Mouse (Mus musculus): ENCODE results near the gene Arhgap10. TPM values are rescaled to one million over a fixed set of nuclear protein-coding genes. Genes with fewer than 3 reads are reported as not detected.

The Arhgap10 gene
- total and polyA plus RNA-seq, 3 experiments = 2.7 to 5.9 (median 4.8) TPM

DNA sequence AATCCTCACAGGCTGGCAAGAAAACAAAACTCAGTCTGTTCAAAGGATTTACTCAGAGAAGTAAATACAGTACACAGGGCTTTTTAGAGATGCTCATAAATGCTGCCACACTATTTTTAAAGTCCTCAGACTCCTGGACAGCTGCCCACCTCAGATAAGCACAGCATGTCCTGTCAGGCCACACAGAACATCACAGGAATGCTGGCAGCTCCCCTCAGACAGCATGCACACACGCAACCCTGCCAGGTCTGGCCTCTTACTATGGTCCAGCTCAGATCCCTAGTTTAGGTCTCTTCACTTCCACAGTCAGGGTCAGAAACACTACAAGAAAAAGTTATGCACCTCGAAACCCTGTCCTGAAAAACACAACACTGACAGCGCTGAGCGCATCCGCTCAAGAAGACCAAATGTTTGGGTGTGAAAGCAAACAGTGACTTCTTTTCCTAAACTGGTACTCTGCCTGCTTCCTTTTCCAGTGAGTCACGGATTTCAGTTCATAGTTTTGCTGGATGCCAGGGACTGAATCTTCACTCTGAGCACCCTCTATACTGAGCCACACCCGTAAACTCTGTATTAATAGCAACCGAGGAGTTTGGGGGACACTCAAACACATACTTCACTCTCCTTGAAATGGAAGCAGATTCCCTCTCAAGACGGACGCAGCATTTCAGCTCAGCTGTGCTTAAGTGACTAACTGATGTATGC, 73.4 kb downstream of the Arhgap10 start:
- Histone ChIP-seq H3K27ac (ENCODE audit: insufficient read depth, low read depth) (no peak overlapping the region), H3K79me2 (replicated peaks; ENCODE audit: control insufficient read depth, extremely low read depth, insufficient read depth, poor library complexity, severe bottlenecking) (no peaks in the 10 kb centered on the region), H3K4me3 (replicated peaks in 1 of 3; ENCODE audit: low read depth in 2 of 3, low read length in 2 of 3, poor library complexity in 1 of 3) (no peak overlapping the region), H3K4me2 (ENCODE audit: insufficient read depth, low read depth, poor library complexity, severe bottlenecking) (no peak overlapping the region), H3K27me3 (replicated peaks) (no peaks in the 10 kb centered on the region), H3K9me3 (replicated peaks; ENCODE audit: low read length) (no peaks in the 10 kb centered on the region), H3K4me1 (ENCODE audit: control insufficient read depth in 1 of 2, insufficient read depth in 2 of 2) (peaks cover 0 to 6% of the 10 kb centered on the region in 2 experiments; a peak in 2 of 4 replicates), H3K36me3 (replicated peaks in 1 of 2; ENCODE audit: control insufficient read depth in 1 of 2, insufficient read depth in 1 of 2, low read length in 1 of 2) (no peaks in the 10 kb centered on the region), H3K9ac (ENCODE audit: insufficient read depth, low read depth) (no peak overlapping the region)
- in situ Hi-C loops (cut with MboI; ENCODE audit: low pct_ligation_motif_present, low pct_unique_long_range_greater_than_20kb, low sequenced_read_pairs) (no loop called here), dilution Hi-C loops (cut with MboI; ENCODE audit: extremely low pct_ligation_motif_present, extremely low pct_unique_long_range_greater_than_20kb, low sequenced_read_pairs) (no loop called here)
- DNase-seq (ENCODE audit: extremely low read depth) = no peak
- TF ChIP-seq RAD21 (IDR thresholded peaks at IDR 0.05; ENCODE audit: low read depth, low read length) (no peak), CHD1 (IDR thresholded peaks at IDR 0.05; ENCODE audit: low read depth, low read length) (no peak), POLR2A (IDR thresholded peaks at IDR 0.05; ENCODE audit: low read depth, low read length) (no peak), USF1 (IDR thresholded peaks at IDR 0.05; ENCODE audit: low read depth, low read length) (no peak), MYC (IDR thresholded peaks at IDR 0.05; ENCODE audit: low read depth, low read length) (no peak), CHD2 (IDR thresholded peaks at IDR 0.05; ENCODE audit: low read length) (no peak), ZC3H11A (IDR thresholded peaks at IDR 0.05; ENCODE audit: low read depth, low read length) (no peak), UBTF (IDR thresholded peaks at IDR 0.05; ENCODE audit: low read depth, low read length) (no peak), TBP (conservative IDR thresholded peaks at IDR 0.05; ENCODE audit: low read depth, low read length) (no peak), IRF4 (IDR thresholded peaks at IDR 0.05; ENCODE audit: low read depth, low read length) (no peak), SIN3A (IDR thresholded peaks at IDR 0.05; ENCODE audit: low read length) (no peak), MAFK (IDR thresholded peaks at IDR 0.05; ENCODE audit: insufficient replicate concordance, low read length) (no peak), NELFE (IDR thresholded peaks at IDR 0.05; ENCODE audit: low read depth, low read length) (no peak), EP300 (IDR thresholded peaks at IDR 0.05; ENCODE audit: low read length) (no peak), TCF12 (IDR thresholded peaks at IDR 0.05; ENCODE audit: low read depth, low read length) (no peak)

GRCm38 (mm10) chr8:77442452-77442851, 75.3 kb downstream of the Arhgap10 start:
- Histone ChIP-seq H3K27ac (ENCODE audit: insufficient read depth, low read depth) (no peak overlapping the region), H3K27me3 (replicated peaks) (no peaks in the 10 kb centered on the region), H3K36me3 (replicated peaks in 1 of 2; ENCODE audit: control insufficient read depth in 1 of 2, insufficient read depth in 1 of 2, low read length in 1 of 2) (no peaks in the 10 kb centered on the region), H3K9ac (ENCODE audit: insufficient read depth, low read depth) (no peak overlapping the region), H3K9me3 (replicated peaks; ENCODE audit: low read length) (no peaks in the 10 kb centered on the region), H3K4me3 (replicated peaks in 1 of 3; ENCODE audit: low read depth in 2 of 3, low read length in 2 of 3, poor library complexity in 1 of 3) (no peak overlapping the region), H3K4me2 (ENCODE audit: insufficient read depth, low read depth, poor library complexity, severe bottlenecking) (no peak overlapping the region), H3K4me1 (ENCODE audit: control insufficient read depth in 1 of 2, insufficient read depth in 2 of 2) (peaks cover 0 to 6% of the 10 kb centered on the region in 2 experiments; a peak in 2 of 4 replicates), H3K79me2 (replicated peaks; ENCODE audit: control insufficient read depth, extremely low read depth, insufficient read depth, poor library complexity, severe bottlenecking) (no peaks in the 10 kb centered on the region)
- dilution Hi-C loops (cut with MboI; ENCODE audit: extremely low pct_ligation_motif_present, extremely low pct_unique_long_range_greater_than_20kb, low sequenced_read_pairs) = no loop called here
- no peak for DNase-seq (ENCODE audit: extremely low read depth)
- in situ Hi-C loops (cut with MboI; ENCODE audit: low pct_ligation_motif_present, low pct_unique_long_range_greater_than_20kb, low sequenced_read_pairs) = no loop called here
- TF ChIP-seq KAT2A (IDR thresholded peaks at IDR 0.05; ENCODE audit: insufficient replicate concordance, low read length) = no peak
- no peak for TF ChIP-seq CHD2 (IDR thresholded peaks at IDR 0.05; ENCODE audit: low read length)
- no peak for TF ChIP-seq IRF4 (IDR thresholded peaks at IDR 0.05; ENCODE audit: low read depth, low read length)
- no peak for TF ChIP-seq POLR2AphosphoS2 (IDR thresholded peaks at IDR 0.05; ENCODE audit: low read depth, low read length)
- no peak for TF ChIP-seq E2F4 (IDR thresholded peaks at IDR 0.05; ENCODE audit: insufficient replicate concordance, low read depth, low read length)
- TF ChIP-seq MAX (IDR thresholded peaks at IDR 0.05; ENCODE audit: low read length) = no peak
- TF ChIP-seq MYC (IDR thresholded peaks at IDR 0.05; ENCODE audit: low read depth, low read length) = no peak
- no peak for TF ChIP-seq RAD21 (IDR thresholded peaks at IDR 0.05; ENCODE audit: low read depth, low read length)
- no peak for TF ChIP-seq TBP (conservative IDR thresholded peaks at IDR 0.05; ENCODE audit: low read depth, low read length)

All from CH12.LX (cell line).